7 mouse cellular contexts compared by ENCODE assay signal in genomic region chr5:146232816-146233215, GRCm38 (mm10). TPM values are rescaled to one million over a fixed set of nuclear protein-coding genes. Genes with fewer than 3 reads are reported as not detected.
DNase-seq lines count a peak whose midpoint lies in the region; ATAC-seq and TF ChIP-seq lines count a peak whose summit lies in the region.

No protein-coding gene starts in this region.

- 0 out of 2 replicates have a peak, but pooled peaks cover 2% of the 10 kb centered on the region for H3K4me1 ChIP-seq in lung, embryonic 14.5 days (ENCODE audit: insufficient read depth)
- peaks cover 24% of the 10 kb centered on the region for H3K4me1 ChIP-seq in forebrain, embryonic 13.5 days
- H3K4me1 ChIP-seq in limb, embryonic 13.5 days, result peaks cover 13% of the 10 kb centered on the region
- 0 out of 2 replicates have a peak, but pooled peaks cover 4% of the 10 kb centered on the region for H3K4me1 ChIP-seq in stomach, embryonic 15.5 days

- TF ChIP-seq CTCF in lung, embryonic 14.5 days (IDR thresholded peaks at IDR 0.05; ENCODE audit: low read depth), result no peak

- peak overlapping the region; percentile 79 for H3K4me3 ChIP-seq in lung, embryonic 14.5 days (ENCODE audit: low read depth, low read length)
- H3K4me3 ChIP-seq in forebrain, embryonic 13.5 days, result peak overlapping the region; percentile 89
- H3K4me3 ChIP-seq in limb, embryonic 13.5 days, result peak overlapping the region; percentile 91
- peak overlapping the region; percentile 80 for H3K4me3 ChIP-seq in stomach, embryonic 15.5 days (replicated peaks)

- DNase-seq in lung, embryonic 14.5 days, result no peak
- DNase-seq in lung, adult 18-20 months, result no peak
- DNase-seq in frontal cortex, postnatal 36 days (ENCODE audit: low spot score in 2 of 2), result no peak
- DNase-seq in cerebellum, postnatal 4 days (ENCODE audit: low spot score in 2 of 2), result no peak

- peak overlapping the region; percentile 83 for H3K9ac ChIP-seq in lung, embryonic 14.5 days
- peak overlapping the region; percentile 94; the same call in 1 of the 2 replicates for H3K9ac ChIP-seq in forebrain, embryonic 13.5 days
- H3K9ac ChIP-seq in limb, embryonic 13.5 days, result no peak overlapping the region
- H3K9ac ChIP-seq in stomach, embryonic 15.5 days, result no peak overlapping the region

- 43% methylated on average over 11 of the region's 11 CpGs for WGBS in lung, embryonic 14.5 days
- 68% methylated on average over 11 of the region's 11 CpGs for WGBS in forebrain, embryonic 13.5 days
- 69% methylated on average over 11 of the region's 11 CpGs for WGBS in limb, embryonic 13.5 days
- WGBS in stomach, embryonic 15.5 days, result 38% methylated on average over 11 of the region's 11 CpGs

- H3K27ac ChIP-seq in lung, embryonic 14.5 days (ENCODE audit: low read depth), result no peak overlapping the region
- H3K27ac ChIP-seq in forebrain, embryonic 13.5 days, result no peak overlapping the region
- H3K27ac ChIP-seq in limb, embryonic 13.5 days, result no peak overlapping the region
- H3K27ac ChIP-seq in stomach, embryonic 15.5 days, result no peak overlapping the region

- no peaks in the 10 kb centered on the region for H3K36me3 ChIP-seq in lung, embryonic 14.5 days (ENCODE audit: insufficient read depth)
- H3K36me3 ChIP-seq in forebrain, embryonic 13.5 days (ENCODE audit: poor library complexity, severe bottlenecking), result no peaks in the 10 kb centered on the region
- no peaks in the 10 kb centered on the region; the same call in 1 of the 2 replicates for H3K36me3 ChIP-seq in limb, embryonic 13.5 days
- H3K36me3 ChIP-seq in stomach, embryonic 15.5 days, result no peaks in the 10 kb centered on the region

- no peaks in the 10 kb centered on the region for H3K27me3 ChIP-seq in lung, embryonic 14.5 days (ENCODE audit: insufficient read depth, low read length)
- H3K27me3 ChIP-seq in forebrain, embryonic 13.5 days, result no peaks in the 10 kb centered on the region
- H3K27me3 ChIP-seq in limb, embryonic 13.5 days, result no peaks in the 10 kb centered on the region
- no peaks in the 10 kb centered on the region for H3K27me3 ChIP-seq in stomach, embryonic 15.5 days (replicated peaks)

- peak overlapping the region; percentile 69 for H3K4me2 ChIP-seq in lung, embryonic 14.5 days
- H3K4me2 ChIP-seq in forebrain, embryonic 13.5 days, result peak overlapping the region; percentile 83
- H3K4me2 ChIP-seq in limb, embryonic 13.5 days (replicated peaks), result peak overlapping the region; percentile 88
- peak overlapping the region; percentile 76 for H3K4me2 ChIP-seq in stomach, embryonic 15.5 days

- ATAC-seq in lung, embryonic 14.5 days (ENCODE audit: insufficient read depth), result no peak
- ATAC-seq in forebrain, embryonic 13.5 days, result no peak
- ATAC-seq in limb, embryonic 13.5 days (ENCODE audit: low FRiP score, low read depth), result no peak
- no peak for ATAC-seq in stomach, embryonic 15.5 days (ENCODE audit: insufficient read depth, low FRiP score, low read depth)

- no peaks in the 10 kb centered on the region for H3K9me3 ChIP-seq in lung, embryonic 14.5 days (ENCODE audit: low read depth, low read length)
- H3K9me3 ChIP-seq in forebrain, embryonic 13.5 days (replicated peaks), result no peaks in the 10 kb centered on the region
- H3K9me3 ChIP-seq in limb, embryonic 13.5 days, result no peaks in the 10 kb centered on the region
- H3K9me3 ChIP-seq in stomach, embryonic 15.5 days, result no peaks in the 10 kb centered on the region

RNA-seq across cellular contexts. Expression of gene Cdk8, which starts 1.8 kb away (rescaled TPM):
- polyA plus RNA-seq in lung, embryonic 14.5 days (2014; fragmentation: Nextera tagmentation; extraction: Ambion mirVana), result 28.4 and 29.8 TPM in 2 replicates
- polyA plus RNA-seq in forebrain, embryonic 13.5 days (2015; fragmentation: Nextera tagmentation; extraction: Ambion mirVana), result 15.8 and 18.9 TPM in 2 replicates
- polyA plus RNA-seq in limb, embryonic 13.5 days (2015; fragmentation: Nextera tagmentation; extraction: Ambion mirVana), result 21.0 and 21.5 TPM in 2 replicates
- polyA plus RNA-seq in stomach, embryonic 15.5 days (2015; fragmentation: Nextera tagmentation; extraction: Ambion mirVana), result 19.8 and 20.5 TPM in 2 replicates

RNA-seq across cellular contexts. Expression of gene Rnf6, which starts 11.5 kb away (rescaled TPM):
- 32.7 and 34.7 TPM in 2 replicates for polyA plus RNA-seq in lung, embryonic 14.5 days (2014; fragmentation: Nextera tagmentation; extraction: Ambion mirVana)
- 27.1 TPM in 2 replicates for polyA plus RNA-seq in forebrain, embryonic 13.5 days (2015; fragmentation: Nextera tagmentation; extraction: Ambion mirVana)
- polyA plus RNA-seq in limb, embryonic 13.5 days (2015; fragmentation: Nextera tagmentation; extraction: Ambion mirVana), result 40.1 and 40.3 TPM in 2 replicates
- polyA plus RNA-seq in stomach, embryonic 15.5 days (2015; fragmentation: Nextera tagmentation; extraction: Ambion mirVana), result 47.1 and 48.2 TPM in 2 replicates

RNA-seq across cellular contexts. Expression of gene 1700001J03Rik, which starts 47.7 kb away (rescaled TPM):
- polyA plus RNA-seq in lung, embryonic 14.5 days (2014; fragmentation: Nextera tagmentation; extraction: Ambion mirVana), result not detected in 2 replicates
- not detected in 2 replicates for polyA plus RNA-seq in forebrain, embryonic 13.5 days (2015; fragmentation: Nextera tagmentation; extraction: Ambion mirVana)
- not detected in 2 replicates for polyA plus RNA-seq in limb, embryonic 13.5 days (2015; fragmentation: Nextera tagmentation; extraction: Ambion mirVana)
- not detected in 2 replicates for polyA plus RNA-seq in stomach, embryonic 15.5 days (2015; fragmentation: Nextera tagmentation; extraction: Ambion mirVana)

Comparison
In these comparisons a context has a peak if more than half of its experiments do, and no peak if none do; other contexts are left out.
1. H3K9ac ChIP-seq: peak in lung, embryonic 14.5 days (single experiment) and forebrain, embryonic 13.5 days (single experiment); none in limb, embryonic 13.5 days (single experiment) and stomach, embryonic 15.5 days (single experiment).
2. Peak in every context shown above with its lines, with median percentiles within 50 percentile points of each other: H3K4me2 ChIP-seq and H3K4me3 ChIP-seq.